Mouse (Mus musculus): Measurements from ENCODE around the gene Vti1b.

- TF ChIP-seq CTCF (IDR thresholded peaks at IDR 0.05; ENCODE audit: borderline replicate concordance, control insufficient read depth, extremely low read depth, insufficient read depth, low read length, poor library complexity), result no peak
- no peak for TF ChIP-seq POLR2A (IDR thresholded peaks at IDR 0.05; ENCODE audit: control insufficient read depth, extremely low read depth, insufficient read depth, low read length, poor library complexity)
Observed at GRCm38 (mm10) chr12:79122820-79123219, 49.6 kb downstream of the Vti1b start.

All from thymus, adult 2 months (tissue).